Mouse (Mus musculus) forebrain, postnatal 0 days (tissue): ENCODE results near the gene Adarb1. TPM values are rescaled to one million over a fixed set of nuclear protein-coding genes. Genes with fewer than 3 reads are reported as not detected.

Experiments used
- ATAC-seq: fragments of 200-750 bp; cut with Nextera tagmentation; 2 replicates; pipeline ENCODE4 v1.8.0; 2017; ENCODE audit warnings: mild to moderate bottlenecking, moderate library complexity
- DNase-seq: peaks from one replicate; pipeline ENCODE4 v3.0.0-alpha.2; 2015
- H3K27ac ChIP-seq: fragments of 300-500 bp; sonication (generic); 2 replicates; pipeline ENCODE4 v1.5.1; 2014; ENCODE audit warnings: low read depth, mild to moderate bottlenecking, antibody characterized with exemption, low read length, moderate library complexity, mixed read lengths
- H3K27me3 ChIP-seq: fragments of 300-500 bp; sonication (generic); 2 replicates; pipeline ENCODE4 v1.6.1; 2014; ENCODE audit warnings: mild to moderate bottlenecking, low read length, mixed read lengths; ENCODE audit not compliant: insufficient read depth
- H3K36me3 ChIP-seq: fragments of 300-500 bp; sonication (generic); 2 replicates; pipeline ENCODE4 v1.6.1; 2014; ENCODE audit warnings: mild to moderate bottlenecking, moderate library complexity; ENCODE audit not compliant: insufficient read depth
- H3K4me1 ChIP-seq: fragments of 300-500 bp; sonication (generic); 2 replicates; pipeline ENCODE4 v1.6.1; 2014; ENCODE audit warnings: antibody characterized with exemption; ENCODE audit not compliant: insufficient read depth
- H3K4me2 ChIP-seq: fragments of 300-500 bp; sonication (generic); 2 replicates; pipeline ENCODE4 v1.6.1; 2014; ENCODE audit warnings: low read depth, mild to moderate bottlenecking, moderate library complexity
- H3K4me3 ChIP-seq: fragments of 300-500 bp; sonication (generic); 2 replicates; pipeline ENCODE4 v1.5.1; 2014; ENCODE audit warnings: low read depth, low read length, mixed read lengths
- H3K9ac ChIP-seq: fragments of 300-500 bp; sonication (generic); 2 replicates; pipeline ENCODE4 v1.6.1; 2014; ENCODE audit warnings: mild to moderate bottlenecking
- H3K9me3 ChIP-seq: fragments of 300-500 bp; sonication (generic); 2 replicates; pipeline ENCODE4 v1.6.1; 2016; ENCODE audit warnings: low read length
- CTCF ChIP-seq: sonication (generic); IDR thresholded peaks from 2 replicates; pipeline ENCODE4 v1.5.1; 2016; ENCODE audit warnings: antibody characterized with exemption, control low read depth, low read depth
- WGBS: fragments of 180-500 bp; shearing (Covaris S2); extraction: QIAGEN DNeasy Blood & Tissue Kit; methylation state at CpG from one replicate; pipeline ENCODE4 v1.1.7; 2014; 5-methylcytosine and 5-hydroxymethylcytosine counted together
- polyA plus RNA-seq: library from polyadenylated mRNA; unstranded; fragments of >200 nt; fragmentation: Nextera tagmentation; extraction: Ambion mirVana; gene quantifications from 2 replicates; pipeline ENCODE4 v1.2.1, GENCODE M21; 2015
- total RNA-seq: library from RNA; depleted of rRNA; stranded (reverse); fragments of >200 nt; gene quantifications from 2 replicates; pipeline ENCODE4 v1.2.3, GENCODE M21; 2014; rRNA removed

Adarb1 gene
- total and polyA plus RNA-seq, 2 experiments from 2014 or later, result 12.5 to 40.2 TPM

DNA sequence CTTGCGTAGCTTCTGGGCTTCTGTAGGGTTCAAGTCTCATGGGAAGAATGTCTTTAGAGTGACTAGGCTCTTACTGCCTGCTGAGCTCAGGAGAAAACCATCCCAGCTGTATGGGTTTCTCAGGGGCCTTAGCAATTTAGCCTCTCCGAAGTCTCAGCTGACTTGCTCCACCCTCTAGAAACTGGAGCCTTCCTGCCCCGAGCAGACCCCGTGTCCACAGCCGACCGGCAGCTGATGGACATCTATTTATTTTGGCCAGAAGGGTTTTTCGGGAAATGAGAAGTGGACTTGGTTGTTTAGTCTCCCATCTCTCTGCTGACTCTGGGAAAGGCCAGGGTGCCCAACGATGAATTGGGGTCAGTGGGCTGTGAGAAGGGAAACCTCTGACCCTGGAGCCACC, 177.3 kb downstream of the Adarb1 start:
- H3K4me1 ChIP-seq, result no peaks in the 10 kb centered on the region
- ATAC-seq (no peak), DNase-seq (no peak)
- no peak for TF ChIP-seq CTCF
- no peaks in the 10 kb centered on the region for H3K27me3 ChIP-seq
- H3K36me3 ChIP-seq, result no peaks in the 10 kb centered on the region
- WGBS, result 87% methylated on average over 8 of the region's 8 CpGs
- no peak overlapping the region for H3K9ac ChIP-seq
- no peak overlapping the region for H3K27ac ChIP-seq
- no peaks in the 10 kb centered on the region for H3K9me3 ChIP-seq
- H3K4me2 ChIP-seq, result no peak overlapping the region
- no peak overlapping the region for H3K4me3 ChIP-seq

Other genes starting within 250 kb of the Adarb1 start
- gene Pofut2, start 159.1 kb downstream of the Adarb1 start, total RNA-seq, result 36.5 and 39.0 TPM in 2 replicates
- gene Pofut2, start 159.1 kb downstream of the Adarb1 start, polyA plus RNA-seq, result 34.3 and 38.3 TPM in 2 replicates
- 42.2 and 43.2 TPM in 2 replicates for gene Fam207a, start 97.5 kb upstream of the Adarb1 start, total RNA-seq
- gene Fam207a, start 97.5 kb upstream of the Adarb1 start, polyA plus RNA-seq, result 30.4 and 34.9 TPM in 2 replicates
- gene Itgb2, start 112.0 kb upstream of the Adarb1 start, total RNA-seq, result 0.77 and 1.1 TPM in 2 replicates
- 0.86 and 1.2 TPM in 2 replicates for gene Itgb2, start 112.0 kb upstream of the Adarb1 start, polyA plus RNA-seq
- 69.6 and 98.3 TPM in 2 replicates for gene Pttg1ip, start 163.4 kb upstream of the Adarb1 start, total RNA-seq
- 67.1 and 74.2 TPM in 2 replicates for gene Pttg1ip, start 163.4 kb upstream of the Adarb1 start, polyA plus RNA-seq
- 270 and 305 TPM in 2 replicates for gene Sumo3, start 187.8 kb upstream of the Adarb1 start, total RNA-seq
- gene Sumo3, start 187.8 kb upstream of the Adarb1 start, polyA plus RNA-seq, result 381 and 398 TPM in 2 replicates
- gene Gm49325, start 187.9 kb upstream of the Adarb1 start, total RNA-seq, result not detected in 2 replicates
- 27.7 and 33.6 TPM in 2 replicates for gene Gm49325, start 187.9 kb upstream of the Adarb1 start, polyA plus RNA-seq
- 41.7 and 45.3 TPM in 2 replicates for gene Ube2g2, start 204.0 kb upstream of the Adarb1 start, total RNA-seq
- 74.9 and 80.3 TPM in 2 replicates for gene Ube2g2, start 204.0 kb upstream of the Adarb1 start, polyA plus RNA-seq